Mouse (Mus musculus): ENCODE data around the gene Atat1.

DNA sequence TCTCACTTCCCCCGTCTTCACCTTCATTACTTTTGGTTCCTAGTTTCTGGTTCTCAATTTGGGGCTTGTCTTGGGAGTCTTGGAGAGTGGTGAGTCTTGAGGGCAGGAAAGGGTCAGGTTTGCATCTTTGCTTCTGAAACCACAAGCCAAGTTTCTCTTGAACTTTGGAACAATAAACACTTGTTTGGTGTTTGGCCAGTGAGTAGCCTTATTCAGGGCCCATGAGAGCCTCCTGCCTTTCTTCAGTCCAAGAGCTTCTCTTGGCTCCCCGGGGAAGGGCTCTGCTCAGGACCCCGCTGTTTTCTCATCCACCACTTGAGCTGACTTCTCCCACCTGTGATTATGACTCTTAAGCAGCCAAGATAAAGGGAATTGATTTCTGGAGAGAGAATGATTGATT is 12.7 kb upstream of the Atat1 start:
- TF ChIP-seq POLR2A (IDR thresholded peaks at IDR 0.05; ENCODE audit: insufficient read depth, low read length), result no peak
- no peak for TF ChIP-seq CTCF (IDR thresholded peaks at IDR 0.05; ENCODE audit: low read depth, low read length)
- no peak for TF ChIP-seq EP300 (IDR thresholded peaks at IDR 0.05; ENCODE audit: insufficient read depth, low read depth, low read length)

Data from ES-Bruce4 (cell line).